Mouse (Mus musculus) MEL (cell line): ENCODE data around the gene Nova2. TPM values are rescaled to one million over a fixed set of nuclear protein-coding genes. Genes with fewer than 3 reads are reported as not detected.

Experiments used
- DNase-seq: peaks from one replicate; pipeline ENCODE4 v3.0.0; 2011; ENCODE audit warnings: low read depth, low spot score
- H3K27ac ChIP-seq: 2 replicates; pipeline ENCODE4 v1.5.1; 2012; ENCODE audit warnings: low read depth, mild to moderate bottlenecking, control low read depth, low read length, moderate library complexity; ENCODE audit not compliant: control insufficient read depth
- H3K27me3 ChIP-seq, 2 experiments: fragments of 150-350 bp in 1 of 2; sonication (generic) in 1 of 2; 2 replicates each; pipeline ENCODE4 v1.6.1; 2012; ENCODE audit warnings: low read length in 2 of 2, mild to moderate bottlenecking in 2 of 2, improper control_type of control experiment in 1 of 2, moderate library complexity in 1 of 2; ENCODE audit not compliant: insufficient read depth in 2 of 2, control insufficient read depth in 1 of 2
- H3K36me3 ChIP-seq, 2 experiments: 2 replicates each; pipeline ENCODE4 v1.6.1; 2012 to 2014; ENCODE audit warnings: low read length in 2 of 2, improper control_type of control experiment in 1 of 2, inconsistent platforms in 1 of 2, mild to moderate bottlenecking in 1 of 2; ENCODE audit not compliant: insufficient read depth in 2 of 2, control insufficient read depth in 1 of 2
- H3K4me1 ChIP-seq, 2 experiments: fragments of 150-350 bp in 1 of 2; sonication (generic) in 1 of 2; 2 replicates each; pipeline ENCODE4 v1.6.1; 2012; ENCODE audit warnings: low read length in 2 of 2, improper control_type of control experiment in 1 of 2, mild to moderate bottlenecking in 1 of 2; ENCODE audit not compliant: insufficient read depth in 2 of 2, control insufficient read depth in 1 of 2
- H3K4me3 ChIP-seq, 2 experiments: fragments of 150-350 bp in 1 of 2; sonication (generic) in 1 of 2; 2 replicates each; pipeline ENCODE4 v1.5.1; 2012; ENCODE audit warnings: low read depth in 2 of 2, low read length in 2 of 2, mild to moderate bottlenecking in 2 of 2, moderate library complexity in 2 of 2, control low read depth in 1 of 2, improper control_type of control experiment in 1 of 2; ENCODE audit not compliant: control insufficient read depth in 1 of 2, insufficient read depth in 1 of 2
- H3K79me2 ChIP-seq: 2 replicates; pipeline ENCODE4 v1.6.1; 2012; ENCODE audit warnings: mild to moderate bottlenecking, low read length, moderate library complexity; ENCODE audit not compliant: control insufficient read depth, poor library complexity, insufficient read depth
- H3K9ac ChIP-seq: 2 replicates; pipeline ENCODE4 v1.6.1; 2012; ENCODE audit warnings: low read depth, mild to moderate bottlenecking, control low read depth, low read length, moderate library complexity; ENCODE audit not compliant: control insufficient read depth, poor library complexity, severe bottlenecking
- H3K9me3 ChIP-seq: fragments of 150-350 bp; sonication (generic); replicated peaks from 2 replicates; pipeline ENCODE4 v1.6.1; 2012; ENCODE audit warnings: mild to moderate bottlenecking, low read length, improper control_type of control experiment, moderate library complexity; ENCODE audit not compliant: insufficient read depth
- BHLHE40 ChIP-seq: IDR thresholded peaks from 2 replicates; pipeline ENCODE4 v1.6.1; 2012; ENCODE audit warnings: low read depth, mild to moderate bottlenecking, inconsistent platforms, low read length, improper control_type of control experiment, borderline replicate concordance
- CHD2 ChIP-seq: IDR thresholded peaks from 2 replicates; pipeline ENCODE4 v1.6.1; 2011; ENCODE audit warnings: low read length, improper control_type of control experiment
- GABPA ChIP-seq: IDR thresholded peaks from 2 replicates; pipeline ENCODE4 v1.6.1; 2012; ENCODE audit warnings: low read depth, mild to moderate bottlenecking, inconsistent platforms, low read length, improper control_type of control experiment, moderate library complexity
- GATA1 ChIP-seq: IDR thresholded peaks from 2 replicates; pipeline ENCODE4 v1.6.1; 2011; ENCODE audit warnings: low read depth, low read length, improper control_type of control experiment
- KAT2A ChIP-seq: conservative IDR thresholded peaks from 2 replicates; pipeline ENCODE4 v1.6.1; 2012; ENCODE audit warnings: low read depth, low read length, improper control_type of control experiment, inconsistent platforms
- MXI1 ChIP-seq: IDR thresholded peaks from 2 replicates; pipeline ENCODE4 v1.6.1; 2011; ENCODE audit warnings: mild to moderate bottlenecking, low read depth, low read length, improper control_type of control experiment
- NELFE ChIP-seq: IDR thresholded peaks from 2 replicates; pipeline ENCODE4 v1.6.1; 2011; ENCODE audit warnings: low read depth, low read length, improper control_type of control experiment
- SIN3A ChIP-seq: IDR thresholded peaks from 2 replicates; pipeline ENCODE4 v1.6.1; 2012; ENCODE audit warnings: low read length, improper control_type of control experiment, inconsistent platforms
- TBP ChIP-seq: IDR thresholded peaks from 2 replicates; pipeline ENCODE4 v1.8.0; 2011; ENCODE audit warnings: low read depth, low read length, improper control_type of control experiment
- TCF12 ChIP-seq: IDR thresholded peaks from 2 replicates; pipeline ENCODE4 v1.6.1; 2014; ENCODE audit warnings: low read depth, mild to moderate bottlenecking, inconsistent platforms, low read length, improper control_type of control experiment, moderate library complexity
- UBTF ChIP-seq: IDR thresholded peaks from 2 replicates; pipeline ENCODE4 v1.6.1; 2012; ENCODE audit warnings: low read depth, mild to moderate bottlenecking, inconsistent platforms, low read length, improper control_type of control experiment, moderate library complexity, borderline replicate concordance; ENCODE audit not compliant: insufficient read depth
- ZC3H11A ChIP-seq: IDR thresholded peaks from 2 replicates; pipeline ENCODE4 v1.6.1; 2012; ENCODE audit warnings: low read depth, mild to moderate bottlenecking, inconsistent platforms, low read length, improper control_type of control experiment
- polyA plus RNA-seq, 2 experiments: library from polyadenylated mRNA; stranded (reverse) in 1 of 2; unstranded in 1 of 2; fragments of >175 nt in 1 of 2; fragments of >200 nt in 1 of 2; gene quantifications; 2 replicates each; pipeline versions ENCODE4 v1.2.1 to v1.2.4; 2012; ENCODE audit warnings: low replicate concordance in 2 of 2, low read depth in 1 of 2; ENCODE audit not compliant: insufficient read length in 2 of 2, insufficient read depth in 1 of 2, missing spikeins in 1 of 2
- total RNA-seq: library from RNA; depleted of rRNA; stranded (reverse); fragments of 300-350 nt; gene quantifications from 2 replicates; pipeline ENCODE4 v1.2.3, GENCODE M21; 2012

The Nova2 gene
- total and polyA plus RNA-seq, 3 experiments: 0.04 to 0.22 TPM; not detected in 1

DNA sequence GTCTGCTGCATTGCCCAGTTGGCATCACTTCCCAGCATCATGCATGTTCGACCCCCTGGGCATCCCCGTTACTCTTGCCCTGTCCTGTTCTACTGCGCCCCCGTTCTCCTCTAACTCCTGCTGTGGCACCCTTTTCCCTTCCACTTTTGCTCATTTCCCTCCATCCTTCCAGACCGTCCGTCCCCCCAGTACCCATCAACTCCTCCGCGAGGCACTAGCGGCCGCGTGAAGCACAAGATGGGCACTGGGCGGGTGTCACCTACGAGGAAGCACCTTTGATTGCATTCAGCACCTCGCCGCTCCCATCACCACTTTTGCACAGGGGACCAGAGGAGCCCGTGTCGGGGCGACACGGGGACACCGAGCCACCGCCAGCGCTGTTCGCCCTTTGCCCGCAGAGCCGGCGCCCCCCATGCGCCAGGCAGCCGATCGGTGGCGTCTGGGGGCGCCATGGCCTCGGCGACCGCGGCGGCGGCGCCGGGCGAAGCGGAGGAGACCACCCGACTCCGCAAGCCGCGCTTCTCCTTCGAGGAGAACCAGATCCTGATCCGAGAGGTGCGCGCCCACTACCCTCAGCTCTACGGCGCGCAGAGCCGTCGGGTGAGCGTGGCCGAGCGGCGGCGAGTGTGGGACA is 66.1 kb downstream of the Nova2 start:
- TF ChIP-seq UBTF (no peak), KAT2A (no peak)
- peaks cover 2 to 17% of the 10 kb centered on the region in 2 experiments; a peak in 3 of 4 replicates for H3K4me1 ChIP-seq
- peak overlapping the region; percentile 53; the same call in 1 of the 2 replicates for H3K9ac ChIP-seq
- no peak for DNase-seq
- H3K9me3 ChIP-seq: no peaks in the 10 kb centered on the region
- H3K27me3 ChIP-seq: no peaks in the 10 kb centered on the region
- no peak overlapping the region for H3K27ac ChIP-seq
- peak overlapping the region; percentile 43 to 45; a peak in 3 of 4 replicates for H3K4me3 ChIP-seq
- H3K36me3 ChIP-seq: peaks cover 0 to 7% of the 10 kb centered on the region in 2 experiments; a peak in 2 of 4 replicates
- H3K79me2 ChIP-seq: no peaks in the 10 kb centered on the region

DNA sequence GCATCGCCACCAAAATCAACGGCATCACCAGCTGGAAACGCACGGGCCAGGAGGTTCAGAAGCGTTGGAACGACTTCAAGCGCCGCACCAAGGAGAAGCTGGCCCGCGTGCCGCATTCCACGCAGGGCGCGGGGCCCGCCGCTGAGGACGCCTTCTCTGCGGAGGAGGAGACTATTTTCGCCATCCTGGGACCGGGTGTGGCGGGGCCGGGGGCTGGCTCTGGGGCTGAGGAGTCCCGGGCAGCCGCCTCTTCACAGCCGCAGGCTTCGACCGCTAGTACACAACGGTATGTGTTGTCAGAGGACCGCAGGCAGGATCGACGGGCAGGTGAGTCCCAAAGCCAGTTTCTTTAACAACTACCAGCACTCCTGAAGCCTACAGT is 66.6 kb downstream of the Nova2 start:
- H3K36me3 ChIP-seq: peaks cover 0 to 5% of the 10 kb centered on the region in 2 experiments; a peak in 2 of 4 replicates
- TF ChIP-seq ZC3H11A: no peak
- TF ChIP-seq GATA1: no peak
- no peak overlapping the region for H3K9ac ChIP-seq
- no peak overlapping the region for H3K27ac ChIP-seq
- no peak for DNase-seq
- no peak overlapping the region for H3K4me3 ChIP-seq
- no peaks in the 10 kb centered on the region for H3K79me2 ChIP-seq
- H3K4me1 ChIP-seq: peaks cover 0 to 13% of the 10 kb centered on the region in 2 experiments; a peak in 2 of 4 replicates
- H3K27me3 ChIP-seq: no peaks in the 10 kb centered on the region
- H3K9me3 ChIP-seq: no peaks in the 10 kb centered on the region

DNA sequence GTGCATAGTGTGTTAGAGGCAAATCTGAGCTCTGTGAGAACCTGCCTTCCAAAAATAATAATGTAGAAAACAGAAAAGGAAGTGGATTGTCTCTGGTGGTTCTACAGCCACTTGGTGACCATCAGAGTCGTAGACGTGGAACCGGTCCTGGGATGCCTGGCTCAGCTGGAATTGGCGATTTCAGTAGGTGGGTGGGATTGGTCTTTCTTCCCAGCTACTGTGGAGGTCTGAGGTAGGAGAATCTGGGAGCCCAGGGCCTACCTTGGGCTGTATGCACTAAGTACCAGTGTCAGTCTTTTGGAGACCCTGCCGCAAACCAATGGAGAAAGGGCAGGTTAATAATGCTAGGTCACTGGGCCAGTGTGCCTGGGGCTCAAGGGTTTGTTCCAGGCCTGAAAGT is 67.3 kb downstream of the Nova2 start:
- Histone ChIP-seq H3K4me1 (peaks cover 0 to 7% of the 10 kb centered on the region in 2 experiments; a peak in 1 of 4 replicates), H3K4me3 (no peak overlapping the region), H3K9ac (no peak overlapping the region), H3K27ac (no peak overlapping the region), H3K9me3 (no peaks in the 10 kb centered on the region), H3K36me3 (peaks cover 0 to 5% of the 10 kb centered on the region in 2 experiments; a peak in 2 of 4 replicates), H3K79me2 (no peaks in the 10 kb centered on the region), H3K27me3 (no peaks in the 10 kb centered on the region)
- no peak for DNase-seq
- TF ChIP-seq MXI1 (no peak), GABPA (no peak), TCF12 (no peak), CHD2 (no peak), BHLHE40 (no peak), NELFE (no peak), ZC3H11A (no peak), SIN3A (no peak), TBP (no peak)
